Mouse (Mus musculus) stomach, embryonic 16.5 days (tissue): ENCODE measurements at regions not wholly inside any gene's neighbourhood (a gene's known extent, or its start where the extent isn't known, plus 50 kb on each side); places are given as distances from the start of the nearest gene placed in this dataset.

Experiments
- ATAC-seq: fragments of 200-750 bp; cut with Nextera tagmentation; 2 replicates; pipeline ENCODE4 v1.8.0; 2017; ENCODE audit warnings: moderate number of reproducible peaks, moderate TSS enrichment; ENCODE audit not compliant: insufficient read depth, low FRiP score
- H3K27ac ChIP-seq: fragments of 300-500 bp; sonication (generic); 2 replicates; pipeline ENCODE4 v1.5.1; 2014; ENCODE audit warnings: low read length
- H3K27me3 ChIP-seq: fragments of 300-500 bp; sonication (generic); 2 replicates; pipeline ENCODE4 v1.6.1; 2014; ENCODE audit warnings: low read length, control low read depth, mixed read lengths; ENCODE audit not compliant: control insufficient read depth, insufficient read depth
- H3K36me3 ChIP-seq: fragments of 300-500 bp; sonication (generic); 2 replicates; pipeline ENCODE4 v1.6.1; 2014; ENCODE audit warnings: low read length; ENCODE audit not compliant: control insufficient read depth, insufficient read depth
- H3K4me1 ChIP-seq: fragments of 300-500 bp; sonication (generic); 2 replicates; pipeline ENCODE4 v1.6.1; 2014; ENCODE audit warnings: low read length, control low read depth, mixed read lengths; ENCODE audit not compliant: control insufficient read depth, insufficient read depth
- H3K4me2 ChIP-seq: fragments of 300-500 bp; sonication (generic); 2 replicates; pipeline ENCODE4 v1.6.1; 2014; ENCODE audit warnings: low read depth, low read length, mixed read lengths
- H3K4me3 ChIP-seq: fragments of 300-500 bp; sonication (generic); replicated peaks from 2 replicates; pipeline ENCODE4 v1.5.1; 2014; ENCODE audit warnings: mild to moderate bottlenecking, low read length
- H3K9ac ChIP-seq: fragments of 300-500 bp; sonication (generic); 2 replicates; pipeline ENCODE4 v1.6.1; 2014; ENCODE audit warnings: low read length
- H3K9me3 ChIP-seq: fragments of 300-500 bp; sonication (generic); replicated peaks from 2 replicates; pipeline ENCODE4 v1.6.1; 2016; ENCODE audit warnings: low read length, control low read depth; ENCODE audit not compliant: control insufficient read depth
- WGBS: fragments of 180-500 bp; shearing (Covaris S2); extraction: QIAGEN DNeasy Blood & Tissue Kit; methylation state at CpG from one replicate; pipeline ENCODE4 v1.1.7; 2014; 5-methylcytosine and 5-hydroxymethylcytosine counted together

DNA sequence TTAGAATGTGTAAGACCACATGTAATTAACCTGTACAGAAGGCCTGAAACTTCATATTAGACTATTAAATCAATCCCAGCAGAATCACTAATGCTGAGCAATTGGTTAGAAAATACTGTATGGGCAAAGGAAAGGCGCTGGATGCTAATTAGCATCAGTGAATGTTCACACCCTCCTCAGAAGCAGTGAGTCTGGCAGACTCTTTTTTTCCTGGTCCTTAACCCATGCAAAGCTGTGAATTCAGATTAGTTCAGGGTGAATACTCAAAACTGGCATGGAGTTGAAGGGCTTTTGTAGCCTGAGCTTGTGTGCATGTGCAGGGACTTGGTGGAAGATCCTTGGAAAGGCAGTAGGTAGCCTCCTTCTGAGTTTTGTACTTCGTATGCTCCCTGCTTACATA lies 179.3 kb downstream of the Slc4a3 start:
- H3K9me3 ChIP-seq = no peaks in the 10 kb centered on the region
- no peaks in the 10 kb centered on the region for H3K27me3 ChIP-seq
- H3K4me1 ChIP-seq = no peaks in the 10 kb centered on the region
- H3K9ac ChIP-seq = no peak overlapping the region
- WGBS = 86% methylated on average over 2 of the region's 2 CpGs
- no peak for ATAC-seq
- no peak overlapping the region for H3K4me2 ChIP-seq
- no peaks in the 10 kb centered on the region for H3K36me3 ChIP-seq
- H3K4me3 ChIP-seq = no peak overlapping the region
- H3K27ac ChIP-seq = no peak overlapping the region

DNA sequence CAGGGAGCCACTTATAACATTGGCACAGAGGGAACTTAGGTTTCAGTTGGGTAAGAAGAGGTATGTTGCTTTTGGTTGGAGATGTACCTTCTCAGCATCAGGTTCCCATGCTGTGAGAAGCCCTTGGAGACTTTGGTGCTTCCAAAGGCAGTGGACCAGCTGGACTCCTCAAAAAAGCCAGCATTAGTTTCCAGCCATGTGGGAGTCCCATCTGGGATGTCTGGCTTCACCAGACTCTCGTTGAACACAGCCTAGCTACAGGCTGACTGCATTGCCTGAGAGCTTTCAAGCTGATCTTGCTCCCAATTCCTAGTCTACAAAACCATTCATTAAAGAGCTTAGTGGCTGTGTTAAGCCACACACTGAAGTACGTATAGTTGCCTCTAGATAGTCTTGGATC lies 182.8 kb downstream of the Slc4a3 start:
- Histone ChIP-seq H3K27me3 (no peaks in the 10 kb centered on the region), H3K27ac (no peak overlapping the region), H3K9me3 (no peaks in the 10 kb centered on the region), H3K9ac (no peak overlapping the region), H3K4me3 (no peak overlapping the region), H3K4me2 (no peak overlapping the region), H3K4me1 (no peaks in the 10 kb centered on the region), H3K36me3 (no peaks in the 10 kb centered on the region)
- no peak for ATAC-seq
- 49% methylated on average over 2 of the region's 2 CpGs for WGBS

DNA sequence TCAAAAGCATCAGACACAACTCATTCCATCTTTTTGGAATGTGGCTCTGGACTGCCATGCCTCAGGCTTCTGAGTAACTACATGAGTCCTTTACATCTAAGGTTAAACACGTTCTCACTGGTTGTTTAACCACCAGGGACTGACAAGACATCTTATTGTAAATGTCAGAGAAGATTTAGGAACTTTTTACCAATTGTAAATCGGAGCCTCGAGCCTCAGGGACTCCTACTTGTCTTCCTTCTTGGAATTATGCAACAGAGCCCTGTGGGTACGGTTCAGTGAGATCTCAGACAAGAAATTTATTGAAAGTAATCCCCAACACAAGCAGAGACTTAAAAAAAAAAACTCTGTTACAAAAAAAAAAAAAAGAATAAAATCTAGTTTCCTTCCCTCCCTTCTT lies 187.7 kb downstream of the Slc4a3 start:
- Histone ChIP-seq H3K9ac (no peak overlapping the region), H3K4me2 (no peak overlapping the region), H3K36me3 (no peaks in the 10 kb centered on the region), H3K4me1 (no peaks in the 10 kb centered on the region), H3K27ac (no peak overlapping the region), H3K9me3 (no peaks in the 10 kb centered on the region), H3K4me3 (no peak overlapping the region), H3K27me3 (no peaks in the 10 kb centered on the region)
- ATAC-seq = no peak
- WGBS = 28% methylated on average over 4 of the region's 4 CpGs

DNA sequence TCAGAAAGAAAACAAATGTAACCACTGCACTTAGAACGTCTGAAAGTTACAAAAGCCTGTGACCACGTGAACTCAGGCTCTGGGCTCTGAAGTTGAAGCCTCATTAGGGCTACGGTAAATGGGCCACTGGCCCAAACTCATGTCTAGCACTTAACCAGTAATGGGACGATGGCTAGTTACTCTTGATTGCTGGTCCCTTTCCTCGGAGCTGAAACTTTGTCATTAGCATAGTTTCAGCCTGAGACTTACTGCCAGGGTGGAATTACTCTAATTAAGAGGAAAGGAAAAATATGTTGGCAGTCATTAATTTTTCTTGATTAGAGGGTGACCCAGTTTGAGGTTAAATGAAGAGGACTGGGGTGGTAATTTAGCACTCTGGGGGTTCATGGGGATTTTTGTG lies 192.6 kb downstream of the Slc4a3 start:
- 65% methylated on average over 5 of the region's 5 CpGs for WGBS
- Histone ChIP-seq H3K4me3 (no peak overlapping the region), H3K27ac (no peak overlapping the region), H3K4me1 (no peaks in the 10 kb centered on the region), H3K4me2 (no peak overlapping the region), H3K9me3 (no peaks in the 10 kb centered on the region), H3K36me3 (no peaks in the 10 kb centered on the region), H3K27me3 (no peaks in the 10 kb centered on the region), H3K9ac (no peak overlapping the region)
- no peak for ATAC-seq

DNA sequence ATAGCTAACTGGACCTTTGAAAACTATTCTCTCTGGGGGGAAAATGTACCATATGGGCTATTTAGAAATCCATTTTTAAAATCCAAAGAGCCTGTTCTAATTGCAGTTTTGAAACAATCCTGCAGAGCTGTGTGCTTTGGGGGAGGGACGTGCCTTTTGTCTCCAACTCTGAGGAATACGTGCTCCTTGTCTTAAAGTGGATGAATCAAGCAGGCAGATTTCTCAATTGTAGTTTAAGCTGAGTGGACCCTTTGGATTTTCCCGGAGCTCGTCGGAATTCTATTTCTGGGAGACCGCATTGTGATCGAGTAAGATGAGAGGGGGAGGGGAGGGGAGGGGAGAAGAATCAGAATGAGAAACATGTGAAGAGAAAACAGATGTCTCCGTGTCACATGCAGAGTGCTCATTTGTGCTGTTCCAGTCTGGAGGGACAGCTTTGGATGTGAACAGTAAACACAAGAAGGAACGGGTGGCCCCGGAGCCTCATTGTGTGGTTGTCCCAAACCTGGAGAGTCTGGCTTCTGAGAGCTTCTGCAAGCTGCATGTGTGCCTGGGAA lies 203.7 kb downstream of the Slc4a3 start:
- no peak overlapping the region for H3K4me2 ChIP-seq
- H3K9me3 ChIP-seq = no peaks in the 10 kb centered on the region; the same call in 1 of the 2 replicates
- H3K27ac ChIP-seq = no peak overlapping the region
- no peak overlapping the region for H3K9ac ChIP-seq
- ATAC-seq = no peak
- no peaks in the 10 kb centered on the region for H3K4me1 ChIP-seq
- H3K36me3 ChIP-seq = no peaks in the 10 kb centered on the region
- no peak overlapping the region for H3K4me3 ChIP-seq
- 64% methylated on average over 10 of the region's 10 CpGs for WGBS
- no peaks in the 10 kb centered on the region for H3K27me3 ChIP-seq

DNA sequence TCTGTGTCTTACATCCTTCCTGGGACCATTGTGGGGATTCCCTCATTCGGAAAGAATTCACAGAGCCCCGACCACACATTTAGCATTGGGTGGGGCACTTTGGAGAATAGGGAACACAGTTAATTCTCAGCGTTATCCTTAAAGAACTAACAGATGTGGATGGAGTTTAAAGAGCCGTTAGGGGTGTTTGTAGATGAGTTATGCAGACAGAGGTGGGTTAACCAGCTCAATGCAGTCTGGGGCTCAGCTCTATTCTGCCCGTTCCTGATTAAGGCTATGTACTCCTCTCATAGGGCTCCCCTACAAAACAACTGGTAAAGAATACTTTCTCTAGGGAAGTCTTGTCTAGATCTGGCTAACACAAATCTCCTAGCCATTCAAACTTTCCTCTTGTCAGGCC lies 226.1 kb downstream of the Slc4a3 start:
- Histone ChIP-seq H3K4me2 (no peak overlapping the region), H3K9me3 (no peaks in the 10 kb centered on the region), H3K27ac (no peak overlapping the region), H3K4me1 (no peaks in the 10 kb centered on the region), H3K9ac (no peak overlapping the region), H3K4me3 (no peak overlapping the region), H3K27me3 (no peaks in the 10 kb centered on the region), H3K36me3 (no peaks in the 10 kb centered on the region)
- ATAC-seq = no peak
- 58% methylated on average over 5 of the region's 5 CpGs for WGBS

DNA sequence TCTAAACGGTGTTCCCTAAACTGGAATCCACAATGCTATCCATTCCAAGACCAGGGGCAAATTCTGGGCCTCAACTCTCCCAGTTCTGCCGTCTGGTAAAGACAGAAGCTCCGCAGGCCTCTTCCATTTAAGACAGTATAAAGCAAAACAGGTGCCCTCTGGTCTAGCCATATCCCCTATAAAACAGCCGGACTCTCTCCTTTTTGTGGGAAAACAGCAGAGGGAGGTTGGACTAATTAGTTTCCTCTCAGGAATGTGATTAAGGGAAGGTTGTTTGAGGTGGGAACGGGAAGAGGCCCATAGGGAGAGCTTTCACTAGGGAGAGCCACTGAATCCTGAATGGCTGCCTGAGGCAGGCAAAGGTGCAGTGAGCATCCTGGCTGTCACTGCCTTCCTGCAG lies 226.9 kb downstream of the Slc4a3 start:
- H3K4me1 ChIP-seq = no peaks in the 10 kb centered on the region
- ATAC-seq = no peak

DNA sequence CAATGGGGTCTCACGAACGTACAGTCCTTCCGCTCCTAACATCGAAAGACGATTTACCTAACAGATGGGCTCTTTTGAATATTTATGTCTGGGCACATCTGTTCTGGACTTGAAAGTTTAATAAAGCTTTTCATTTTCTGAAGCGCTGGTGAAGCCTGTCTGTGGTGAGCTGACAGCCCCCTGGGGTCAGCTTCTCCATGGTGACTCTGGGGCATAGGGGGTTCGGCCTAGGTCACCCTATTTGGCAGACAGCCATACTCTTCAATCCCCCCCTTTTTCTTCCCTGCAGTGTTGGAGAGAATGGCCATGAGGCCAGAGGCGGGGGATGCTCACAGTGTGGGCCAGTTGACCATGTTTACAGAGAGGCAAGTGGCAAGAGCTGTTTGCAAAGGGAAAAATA lies 232.8 kb downstream of the Slc4a3 start:
- Histone ChIP-seq H3K27ac (no peak overlapping the region), H3K4me1 (no peaks in the 10 kb centered on the region), H3K27me3 (no peaks in the 10 kb centered on the region), H3K36me3 (no peaks in the 10 kb centered on the region), H3K4me2 (no peak overlapping the region), H3K9me3 (no peaks in the 10 kb centered on the region), H3K4me3 (no peak overlapping the region), H3K9ac (no peak overlapping the region)
- no peak for ATAC-seq
- WGBS = 77% methylated on average over 8 of the region's 8 CpGs

More for the DNA sequence above, 226.9 kb downstream of the Slc4a3 start:
- 66% methylated on average over 5 of the region's 5 CpGs for WGBS
- Histone ChIP-seq H3K36me3 (no peaks in the 10 kb centered on the region), H3K27me3 (no peaks in the 10 kb centered on the region), H3K27ac (no peak overlapping the region), H3K4me3 (no peak overlapping the region), H3K9ac (no peak overlapping the region), H3K9me3 (no peaks in the 10 kb centered on the region), H3K4me2 (no peak overlapping the region)

DNA sequence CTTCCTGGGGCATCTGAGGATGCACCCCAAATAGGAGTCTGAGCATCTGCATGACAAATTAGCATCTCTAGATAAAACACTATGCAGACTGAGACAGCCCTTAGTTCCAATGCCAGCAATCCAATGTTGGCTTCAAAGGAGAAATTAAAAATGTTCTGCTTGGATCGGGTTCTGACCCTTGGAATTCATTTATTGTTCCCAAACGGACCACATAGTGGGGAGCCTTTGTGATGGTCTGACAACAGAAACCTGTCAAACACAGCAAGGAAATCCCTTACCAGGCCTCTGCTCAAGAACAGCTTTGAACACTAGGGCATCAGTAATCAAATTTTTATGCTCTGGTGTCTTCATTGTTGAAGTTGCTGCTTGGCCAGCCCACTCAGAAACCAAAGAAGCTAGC lies 237.1 kb downstream of the Slc4a3 start:
- 73% methylated on average over 2 of the region's 2 CpGs for whole genome bisulfite sequencing
- no peak overlapping the region for H3K27ac ChIP-seq
- no peak for ATAC-seq
- H3K9ac ChIP-seq = no peak overlapping the region
- H3K9me3 ChIP-seq = no peaks in the 10 kb centered on the region
- H3K27me3 ChIP-seq = no peaks in the 10 kb centered on the region
- H3K4me1 ChIP-seq = no peaks in the 10 kb centered on the region
- no peaks in the 10 kb centered on the region for H3K36me3 ChIP-seq
- H3K4me2 ChIP-seq = no peak overlapping the region
- no peak overlapping the region for H3K4me3 ChIP-seq
